Mouse (Mus musculus): Measurements from ENCODE around the gene Polr2b.

DNA sequence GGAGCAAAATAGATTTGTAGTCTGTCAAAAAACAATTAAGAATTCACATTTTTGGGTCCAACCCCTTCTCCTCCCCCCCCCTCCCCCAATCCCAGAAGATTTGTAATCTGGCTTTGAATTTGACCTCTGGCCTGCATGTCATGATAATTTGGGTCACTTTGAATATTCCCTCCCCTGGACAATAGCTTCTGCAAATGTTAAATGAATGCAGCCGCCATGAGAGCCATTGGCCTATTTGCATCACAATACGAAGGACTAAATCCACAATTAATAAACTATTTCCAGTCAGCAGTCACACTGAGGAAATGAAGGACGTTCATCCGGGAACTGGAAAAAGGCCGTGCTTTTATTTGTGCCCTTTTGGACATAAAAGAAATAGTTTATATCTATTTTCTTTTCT, 47.8 kb upstream of the Polr2b start:
- TF ChIP-seq CTCF (IDR thresholded peaks at IDR 0.05; ENCODE audit: low read depth) (no peak), EP300 (IDR thresholded peaks at IDR 0.05; ENCODE audit: low read depth) (no peak)
